Mouse (Mus musculus): ENCODE results near the gene Il17d. TPM values are rescaled to one million over a fixed set of nuclear protein-coding genes. Genes with fewer than 3 reads are reported as not detected.

The Il17d gene
- polyA plus RNA-seq (2012; rRNA removed) = 1.5 and 3.0 TPM in 2 replicates

GRCm38 (mm10) chr14:57524671-57525387 is at the start of gene Il17d:
Gene Il17d, plus strand, starts transcription at chr14:57524777.
- no peak within 1 kb of the TSS for H3K27ac ChIP-seq (ENCODE audit: insufficient read depth, low read depth, low read length)
- WGBS = 9% methylated on average over 99 of the region's 104 CpGs
- H3K4me3 ChIP-seq (ENCODE audit: insufficient read depth, low read depth, low read length) = peak within 1 kb of the TSS; percentile 87
- no peaks in the 10 kb centered on the region for H3K36me3 ChIP-seq (ENCODE audit: control insufficient read depth, insufficient read depth, low read length)
- no peaks in the 10 kb centered on the region for H3K4me1 ChIP-seq (ENCODE audit: control insufficient read depth, insufficient read depth, low read length)
- no peak for TF ChIP-seq POLR2A (IDR thresholded peaks at IDR 0.05; ENCODE audit: low read depth, low read length)
- TF ChIP-seq CTCF (conservative IDR thresholded peaks at IDR 0.05; ENCODE audit: insufficient read depth, insufficient read length, low read depth, low read length) = no peak
- H3K27me3 ChIP-seq (replicated peaks; ENCODE audit: control insufficient read depth, insufficient read depth, low read length) = no peaks in the 10 kb centered on the region; the same call in 1 of the 2 replicates
- DNase-seq = peak; percentile 13

GRCm38 (mm10) chr14:57475057-57475456 is 49.5 kb upstream of the Il17d start:
- 90% methylated on average over 2 of the region's 2 CpGs for WGBS

GRCm38 (mm10) chr14:57482262-57482661 is 42.3 kb upstream of the Il17d start:
- 92% methylated on average over 2 of the region's 2 CpGs for WGBS
- no peak for TF ChIP-seq CTCF (conservative IDR thresholded peaks at IDR 0.05; ENCODE audit: insufficient read depth, insufficient read length, low read depth, low read length)
- TF ChIP-seq POLR2A (IDR thresholded peaks at IDR 0.05; ENCODE audit: low read depth, low read length) = no peak
- Histone ChIP-seq H3K27ac (ENCODE audit: insufficient read depth, low read depth, low read length) (no peak overlapping the region), H3K4me1 (ENCODE audit: control insufficient read depth, insufficient read depth, low read length) (no peaks in the 10 kb centered on the region), H3K4me3 (ENCODE audit: insufficient read depth, low read depth, low read length) (no peak overlapping the region), H3K27me3 (replicated peaks; ENCODE audit: control insufficient read depth, insufficient read depth, low read length) (no peaks in the 10 kb centered on the region), H3K36me3 (ENCODE audit: control insufficient read depth, insufficient read depth, low read length) (no peaks in the 10 kb centered on the region)
- no peak for DNase-seq

More at GRCm38 (mm10) chr14:57475057-57475456, 49.5 kb upstream of the Il17d start:
- H3K4me1 ChIP-seq (ENCODE audit: control insufficient read depth, insufficient read depth, low read length) = no peaks in the 10 kb centered on the region
- no peak for TF ChIP-seq POLR2A (IDR thresholded peaks at IDR 0.05; ENCODE audit: low read depth, low read length)
- no peak for TF ChIP-seq CTCF (conservative IDR thresholded peaks at IDR 0.05; ENCODE audit: insufficient read depth, insufficient read length, low read depth, low read length)
- no peaks in the 10 kb centered on the region for H3K36me3 ChIP-seq (ENCODE audit: control insufficient read depth, insufficient read depth, low read length)
- no peaks in the 10 kb centered on the region for H3K27me3 ChIP-seq (replicated peaks; ENCODE audit: control insufficient read depth, insufficient read depth, low read length)
- no peak overlapping the region for H3K27ac ChIP-seq (ENCODE audit: insufficient read depth, low read depth, low read length)
- no peak for DNase-seq
- no peak overlapping the region for H3K4me3 ChIP-seq (ENCODE audit: insufficient read depth, low read depth, low read length)

GRCm38 (mm10) chr14:57484183-57484582 is 40.4 kb upstream of the Il17d start:
- TF ChIP-seq POLR2A (IDR thresholded peaks at IDR 0.05; ENCODE audit: low read depth, low read length) = no peak
- no peak for TF ChIP-seq CTCF (conservative IDR thresholded peaks at IDR 0.05; ENCODE audit: insufficient read depth, insufficient read length, low read depth, low read length)
- Histone ChIP-seq H3K4me1 (ENCODE audit: control insufficient read depth, insufficient read depth, low read length) (no peaks in the 10 kb centered on the region), H3K4me3 (ENCODE audit: insufficient read depth, low read depth, low read length) (no peak overlapping the region), H3K27ac (ENCODE audit: insufficient read depth, low read depth, low read length) (no peak overlapping the region), H3K27me3 (replicated peaks; ENCODE audit: control insufficient read depth, insufficient read depth, low read length) (no peaks in the 10 kb centered on the region), H3K36me3 (ENCODE audit: control insufficient read depth, insufficient read depth, low read length) (no peaks in the 10 kb centered on the region)
- no peak for DNase-seq
- 97% methylated on average over 6 of the region's 6 CpGs for WGBS

- Histone ChIP-seq H3K36me3 (ENCODE audit: control insufficient read depth, insufficient read depth, low read length) (no peaks in the 10 kb centered on the region), H3K4me1 (ENCODE audit: control insufficient read depth, insufficient read depth, low read length) (no peaks in the 10 kb centered on the region), H3K4me3 (ENCODE audit: insufficient read depth, low read depth, low read length) (no peak overlapping the region), H3K27me3 (replicated peaks; ENCODE audit: control insufficient read depth, insufficient read depth, low read length) (no peaks in the 10 kb centered on the region), H3K27ac (ENCODE audit: insufficient read depth, low read depth, low read length) (no peak overlapping the region)
- DNase-seq = no peak
- WGBS = 86% methylated on average over 3 of the region's 3 CpGs
- TF ChIP-seq POLR2A (IDR thresholded peaks at IDR 0.05; ENCODE audit: low read depth, low read length) = no peak
- no peak for TF ChIP-seq CTCF (conservative IDR thresholded peaks at IDR 0.05; ENCODE audit: insufficient read depth, insufficient read length, low read depth, low read length)
Measured at GRCm38 (mm10) chr14:57489696-57490095, 34.9 kb upstream of the Il17d start.

GRCm38 (mm10) chr14:57493840-57494239 is 30.7 kb upstream of the Il17d start:
- DNase-seq = no peak
- Histone ChIP-seq H3K36me3 (ENCODE audit: control insufficient read depth, insufficient read depth, low read length) (no peaks in the 10 kb centered on the region), H3K27ac (ENCODE audit: insufficient read depth, low read depth, low read length) (no peak overlapping the region), H3K4me1 (ENCODE audit: control insufficient read depth, insufficient read depth, low read length) (no peaks in the 10 kb centered on the region), H3K27me3 (replicated peaks; ENCODE audit: control insufficient read depth, insufficient read depth, low read length) (no peaks in the 10 kb centered on the region), H3K4me3 (ENCODE audit: insufficient read depth, low read depth, low read length) (no peak overlapping the region)
- TF ChIP-seq CTCF (conservative IDR thresholded peaks at IDR 0.05; ENCODE audit: insufficient read depth, insufficient read length, low read depth, low read length) = no peak
- TF ChIP-seq POLR2A (IDR thresholded peaks at IDR 0.05; ENCODE audit: low read depth, low read length) = no peak
- WGBS = 99% methylated on average over 2 of the region's 2 CpGs

GRCm38 (mm10) chr14:57503729-57504128 is 20.8 kb upstream of the Il17d start:
- H3K27me3 ChIP-seq (replicated peaks; ENCODE audit: control insufficient read depth, insufficient read depth, low read length) = no peaks in the 10 kb centered on the region
- no peak overlapping the region for H3K27ac ChIP-seq (ENCODE audit: insufficient read depth, low read depth, low read length)
- 85% methylated on average over 6 of the region's 6 CpGs for WGBS
- no peak overlapping the region for H3K4me3 ChIP-seq (ENCODE audit: insufficient read depth, low read depth, low read length)
- TF ChIP-seq CTCF (conservative IDR thresholded peaks at IDR 0.05; ENCODE audit: insufficient read depth, insufficient read length, low read depth, low read length) (no peak), POLR2A (IDR thresholded peaks at IDR 0.05; ENCODE audit: low read depth, low read length) (no peak)
- H3K4me1 ChIP-seq (ENCODE audit: control insufficient read depth, insufficient read depth, low read length) = no peaks in the 10 kb centered on the region
- no peak for DNase-seq
- H3K36me3 ChIP-seq (ENCODE audit: control insufficient read depth, insufficient read depth, low read length) = no peaks in the 10 kb centered on the region

Data from kidney, adult 2 months (tissue).